Mouse (Mus musculus) natural killer cell, adult 2 months (primary cell): ENCODE measurements around the gene Fcer2a.

Experiments
- DNase-seq, 2 experiments: peaks; one replicate each; pipeline ENCODE4 v3.0.0; 2022; ENCODE audit warnings: low spot score in 2 of 2

Gene Fcer2a

GRCm38 (mm10) chr8:3694121-3694520, at the start of gene Fcer2a:
TSS of gene Fcer2a (minus strand) at chr8:3694175.
- peak in 1 of 2 experiments; percentile 58 for DNase-seq

- no peak for DNase-seq
Measured at GRCm38 (mm10) chr8:3736947-3737346, 43.0 kb upstream of the Fcer2a start.

- no peak for DNase-seq
Measured at GRCm38 (mm10) chr8:3735599-3735998, 41.6 kb upstream of the Fcer2a start.

- DNase-seq, result no peak
Measured at GRCm38 (mm10) chr8:3734084-3734483, 40.1 kb upstream of the Fcer2a start.

- no peak for DNase-seq
Measured at GRCm38 (mm10) chr8:3721041-3721440, 27.1 kb upstream of the Fcer2a start.

- DNase-seq, result no peak
Measured at GRCm38 (mm10) chr8:3720551-3720950, 26.6 kb upstream of the Fcer2a start, which contains the start of gene Clec4g. TSS of gene Clec4g (minus strand) at chr8:3720651.

GRCm38 (mm10) chr8:3718559-3718958, 24.6 kb upstream of the Fcer2a start:
- peak; percentile 37 to 76 for DNase-seq

- no peak for DNase-seq
Measured at GRCm38 (mm10) chr8:3717321-3717954, 23.5 kb upstream of the Fcer2a start.

GRCm38 (mm10) chr8:3711646-3712045, 17.7 kb upstream of the Fcer2a start:
- DNase-seq, result peak in 1 of 2 experiments; percentile 37

- DNase-seq, result no peak
Measured at GRCm38 (mm10) chr8:3710312-3710711, 16.3 kb upstream of the Fcer2a start.

GRCm38 (mm10) chr8:3707611-3708010, 13.6 kb upstream of the Fcer2a start:
- no peak for DNase-seq

- no peak for DNase-seq
Measured at GRCm38 (mm10) chr8:3705711-3706110, 11.7 kb upstream of the Fcer2a start.

- no peak for DNase-seq
Measured at GRCm38 (mm10) chr8:3701491-3701890, 7.5 kb upstream of the Fcer2a start.

- no peak for DNase-seq
Measured at GRCm38 (mm10) chr8:3690774-3691173, 3.2 kb downstream of the Fcer2a start.

GRCm38 (mm10) chr8:3687537-3687936, 6.4 kb downstream of the Fcer2a start:
- DNase-seq, result no peak

- DNase-seq, result no peak
Measured at GRCm38 (mm10) chr8:3685422-3685821, 8.6 kb downstream of the Fcer2a start.

GRCm38 (mm10) chr8:3684530-3684929, 9.4 kb downstream of the Fcer2a start:
- DNase-seq, result no peak

GRCm38 (mm10) chr8:3683408-3684176, 10.4 kb downstream of the Fcer2a start:
- DNase-seq, result no peak

GRCm38 (mm10) chr8:3682435-3682834, 11.5 kb downstream of the Fcer2a start:
- no peak for DNase-seq

- DNase-seq, result no peak
Measured at GRCm38 (mm10) chr8:3679656-3680055, 14.3 kb downstream of the Fcer2a start.

- DNase-seq, result no peak
Measured at GRCm38 (mm10) chr8:3679236-3679635, 14.7 kb downstream of the Fcer2a start.

GRCm38 (mm10) chr8:3678831-3679230, 15.1 kb downstream of the Fcer2a start:
- DNase-seq, result no peak

GRCm38 (mm10) chr8:3676993-3677579, 16.9 kb downstream of the Fcer2a start:
- no peak for DNase-seq
